Comparison of ENCODE assay signal across 24 mouse cellular contexts in the genomic region with DNA sequence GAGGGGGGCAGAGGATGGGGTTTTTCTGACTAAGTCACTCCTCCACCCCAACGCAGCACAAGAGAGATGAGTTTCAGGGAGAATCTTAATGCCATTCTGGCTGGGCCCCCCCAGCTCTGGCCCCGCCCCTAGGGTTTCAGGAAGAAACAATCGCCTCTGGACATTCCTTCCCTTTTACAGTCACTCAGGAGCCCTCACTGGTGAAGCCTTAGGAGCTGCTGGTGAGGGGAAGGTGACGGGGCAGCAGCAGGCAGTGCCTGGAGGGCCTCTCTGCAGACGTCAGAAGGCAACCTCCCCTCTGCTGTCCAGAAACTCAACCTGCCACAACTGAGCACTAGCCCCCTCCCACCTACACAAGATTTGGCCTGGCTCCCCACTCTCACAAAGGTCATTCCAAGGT. TPM values are rescaled to one million over a fixed set of nuclear protein-coding genes. Genes with fewer than 3 reads are reported as not detected.
DNase-seq lines count a peak whose midpoint lies in the region; ATAC-seq and TF ChIP-seq lines count a peak whose summit lies in the region.
"Had no signal": no experiment of that assay in that cellular context is flagged by ENCODE, and none has a peak within 500 bp of the region (broad histone marks: within the 10 kb centered on the region; RNA-seq: fewer than 3 reads in every experiment).

No protein-coding gene starts in this region.

- no peak overlapping the region for H3K9ac ChIP-seq in heart, embryonic 12.5 days
- H3K9ac ChIP-seq in hindbrain, embryonic 12.5 days, result no peak overlapping the region
- no peak overlapping the region for H3K9ac ChIP-seq in intestine, embryonic 15.5 days
- H3K9ac ChIP-seq in limb, embryonic 14.5 days (ENCODE audit: low read depth, low read length, severe bottlenecking), result no peak overlapping the region
- H3K9ac ChIP-seq: forebrain, embryonic 13.5 days; midbrain, embryonic 12.5 days had no signal

- no peak for TF ChIP-seq CTCF in kidney, adult 2 months (conservative IDR thresholded peaks at IDR 0.05; ENCODE audit: insufficient read depth, insufficient read length, low read depth, low read length)

- H3K36me3 ChIP-seq in heart, embryonic 12.5 days, result no peaks in the 10 kb centered on the region
- H3K36me3 ChIP-seq in hindbrain, embryonic 10.5 days, result no peaks in the 10 kb centered on the region
- no peaks in the 10 kb centered on the region for H3K36me3 ChIP-seq in hindbrain, embryonic 12.5 days
- H3K36me3 ChIP-seq in intestine, embryonic 15.5 days, result no peaks in the 10 kb centered on the region
- no peaks in the 10 kb centered on the region for H3K36me3 ChIP-seq in limb, embryonic 14.5 days (ENCODE audit: control insufficient read depth, insufficient read depth, low read length)
- no peaks in the 10 kb centered on the region for H3K36me3 ChIP-seq in kidney, adult 2 months (ENCODE audit: control insufficient read depth, insufficient read depth, low read length)
- H3K36me3 ChIP-seq: midbrain, embryonic 12.5 days had no signal

- no peaks in the 10 kb centered on the region for H3K27me3 ChIP-seq in heart, embryonic 12.5 days (replicated peaks)
- H3K27me3 ChIP-seq in hindbrain, embryonic 10.5 days (ENCODE audit: insufficient read depth, poor library complexity, severe bottlenecking), result peaks cover 11% of the 10 kb centered on the region; the same call in 1 of the 2 replicates
- peaks cover 7% of the 10 kb centered on the region for H3K27me3 ChIP-seq in hindbrain, embryonic 12.5 days
- H3K27me3 ChIP-seq in intestine, embryonic 15.5 days (replicated peaks), result no peaks in the 10 kb centered on the region
- no peaks in the 10 kb centered on the region for H3K27me3 ChIP-seq in limb, embryonic 14.5 days (ENCODE audit: control insufficient read depth, insufficient read depth, low read length)
- no peaks in the 10 kb centered on the region for H3K27me3 ChIP-seq in kidney, adult 2 months (replicated peaks; ENCODE audit: control insufficient read depth, insufficient read depth, low read length)

- no peak overlapping the region for H3K4me2 ChIP-seq in heart, embryonic 12.5 days
- H3K4me2 ChIP-seq in hindbrain, embryonic 12.5 days (replicated peaks), result no peak overlapping the region
- H3K4me2 ChIP-seq in intestine, embryonic 15.5 days (replicated peaks), result no peak overlapping the region
- H3K4me2 ChIP-seq in limb, embryonic 14.5 days (replicated peaks; ENCODE audit: low read depth, low read length, severe bottlenecking), result no peak overlapping the region
- H3K4me2 ChIP-seq: forebrain, embryonic 13.5 days; liver, embryonic 11.5 days; midbrain, embryonic 12.5 days had no signal

- 26% methylated on average over 5 of the region's 5 CpGs for WGBS in heart, embryonic 12.5 days
- WGBS in hindbrain, embryonic 10.5 days, result 45% methylated on average over 5 of the region's 5 CpGs
- WGBS in hindbrain, embryonic 12.5 days, result 22% methylated on average over 4 of the region's 5 CpGs
- 39% methylated on average over 5 of the region's 5 CpGs for WGBS in intestine, embryonic 15.5 days
- 36% methylated on average over 5 of the region's 5 CpGs for WGBS in limb, embryonic 14.5 days
- WGBS in kidney, adult 2 months, result 63% methylated on average over 5 of the region's 5 CpGs

- H3K9me3 ChIP-seq in heart, embryonic 12.5 days (replicated peaks), result no peaks in the 10 kb centered on the region
- no peaks in the 10 kb centered on the region for H3K9me3 ChIP-seq in hindbrain, embryonic 10.5 days
- H3K9me3 ChIP-seq in hindbrain, embryonic 12.5 days (replicated peaks), result no peaks in the 10 kb centered on the region
- H3K9me3 ChIP-seq in intestine, embryonic 15.5 days, result no peaks in the 10 kb centered on the region
- no peaks in the 10 kb centered on the region for H3K9me3 ChIP-seq in limb, embryonic 14.5 days (ENCODE audit: control insufficient read depth, low read length)
- H3K9me3 ChIP-seq: forebrain, embryonic 13.5 days; midbrain, embryonic 12.5 days had no signal

- TF ChIP-seq POLR2A in limb, embryonic 14.5 days (IDR thresholded peaks at IDR 0.05; ENCODE audit: borderline replicate concordance, extremely low read depth, insufficient read depth, insufficient read length), result no peak
- TF ChIP-seq POLR2A in kidney, adult 2 months (IDR thresholded peaks at IDR 0.05; ENCODE audit: low read depth, low read length), result no peak

- ATAC-seq in heart, embryonic 12.5 days (ENCODE audit: insufficient number of reproducible peaks, low FRiP score), result peak; percentile 51; the same call in 1 of the 2 replicates
- ATAC-seq in hindbrain, embryonic 12.5 days (ENCODE audit: low FRiP score), result no peak
- peak; percentile 32 for ATAC-seq in intestine, embryonic 15.5 days
- ATAC-seq in limb, embryonic 14.5 days (ENCODE audit: low FRiP score, low read depth), result 0 out of 2 replicates have a peak, but pooled peaks have one; percentile 20
- ATAC-seq: forebrain, embryonic 13.5 days had no signal

- intact Hi-C loops in heart, postnatal 25 days (cut with DNase I), result no loop called here

- DNase-seq in heart, postnatal 25 days (ENCODE audit: low spot score), result no peak
- DNase-seq in hindbrain, embryonic 10.5 days (ENCODE audit: low spot score), result no peak
- no peak for DNase-seq in limb, embryonic 14.5 days (ENCODE audit: low spot score)
- no peak for DNase-seq in kidney, adult 2 months
- DNase-seq in urinary bladder, postnatal 25 days (ENCODE audit: low spot score), result no peak
- DNase-seq: adrenal gland, postnatal 36 days; B cell, adult 2 months; cerebellum, adult 11-12 months; cerebellum, postnatal 14 days; gastrocnemius, postnatal 14 days; layer of hippocampus, postnatal 36 days; lung, adult 18-20 months; retina, postnatal 1 day; right cerebral cortex, postnatal 4 days; thymus, postnatal 36 days had no signal

- H3K4me1 ChIP-seq in heart, embryonic 12.5 days (replicated peaks), result peaks cover 62% of the 10 kb centered on the region
- H3K4me1 ChIP-seq in hindbrain, embryonic 10.5 days (replicated peaks), result peaks cover 31% of the 10 kb centered on the region
- H3K4me1 ChIP-seq in hindbrain, embryonic 12.5 days, result peaks cover 25% of the 10 kb centered on the region
- H3K4me1 ChIP-seq in intestine, embryonic 15.5 days (replicated peaks), result peaks cover 21% of the 10 kb centered on the region
- peaks cover 11% of the 10 kb centered on the region for H3K4me1 ChIP-seq in limb, embryonic 14.5 days (ENCODE audit: control insufficient read depth, insufficient read depth, low read length)
- H3K4me1 ChIP-seq in kidney, adult 2 months (ENCODE audit: control insufficient read depth, insufficient read depth, low read length), result no peaks in the 10 kb centered on the region

- H3K4me3 ChIP-seq in heart, embryonic 12.5 days, result no peak overlapping the region
- H3K4me3 ChIP-seq in hindbrain, embryonic 10.5 days, result no peak overlapping the region
- H3K4me3 ChIP-seq in hindbrain, embryonic 12.5 days, result no peak overlapping the region
- no peak overlapping the region for H3K4me3 ChIP-seq in intestine, embryonic 15.5 days (replicated peaks)
- no peak overlapping the region for H3K4me3 ChIP-seq in limb, embryonic 14.5 days (replicated peaks; ENCODE audit: low read length)
- no peak overlapping the region for H3K4me3 ChIP-seq in kidney, adult 2 months (ENCODE audit: insufficient read depth, low read depth, low read length)
- H3K4me3 ChIP-seq: forebrain, embryonic 13.5 days; midbrain, embryonic 12.5 days had no signal

- peak overlapping the region; percentile 92 for H3K27ac ChIP-seq in heart, embryonic 12.5 days (ENCODE audit: poor library complexity, severe bottlenecking)
- H3K27ac ChIP-seq in hindbrain, embryonic 10.5 days, result 0 out of 2 replicates have a peak overlapping the region, but pooled peaks have one; percentile 5
- H3K27ac ChIP-seq in hindbrain, embryonic 12.5 days, result no peak overlapping the region
- peak overlapping the region; percentile 36; the same call in 1 of the 2 replicates for H3K27ac ChIP-seq in intestine, embryonic 15.5 days
- H3K27ac ChIP-seq in limb, embryonic 14.5 days (replicated peaks; ENCODE audit: low read depth, low read length), result no peak overlapping the region
- H3K27ac ChIP-seq in kidney, adult 2 months (ENCODE audit: insufficient read depth, low read depth, low read length), result no peak overlapping the region
- H3K27ac ChIP-seq: forebrain, embryonic 13.5 days; kidney, postnatal 0 days; midbrain, embryonic 12.5 days had no signal

RNA-seq across cellular contexts. Expression of gene Des, which starts 10.9 kb away (rescaled TPM):
- 500 and 521 TPM in 2 replicates for polyA plus RNA-seq in heart, embryonic 12.5 days (2016; fragmentation: Nextera tagmentation; extraction: Ambion mirVana)
- 1,000 to 10,000 TPM; 1,261 to 1,294 TPM for total RNA-seq in heart, postnatal 25 days (2021)
- polyA plus RNA-seq in hindbrain, embryonic 10.5 days (2016; fragmentation: Nextera tagmentation; extraction: Ambion mirVana), result 3.8 and 4.5 TPM in 2 replicates
- 2.3 and 10.5 TPM in 2 replicates for polyA plus RNA-seq in hindbrain, embryonic 12.5 days (2016; fragmentation: Nextera tagmentation; extraction: Ambion mirVana)
- polyA plus RNA-seq in intestine, embryonic 15.5 days (2015; fragmentation: Nextera tagmentation; extraction: Ambion mirVana), result 105 and 111 TPM in 2 replicates
- polyA plus RNA-seq in limb, embryonic 14.5 days (2012; rRNA removed), result 50.7 and 53.7 TPM in 2 replicates
- polyA plus RNA-seq in limb, embryonic 14.5 days (2014; fragmentation: Nextera tagmentation; extraction: Ambion mirVana), result 59.0 and 78.6 TPM in 2 replicates
- 17.0 and 32.1 TPM in 2 replicates for polyA plus RNA-seq in kidney, adult 2 months (2012; rRNA removed)
- total RNA-seq: megakaryocyte progenitor cell, adult 5-6 weeks; monocyte, adult 5-6 weeks had no signal

RNA-seq across cellular contexts. Expression of gene Speg, which starts 25.8 kb away (rescaled TPM):
- polyA plus RNA-seq in heart, embryonic 12.5 days (2016; fragmentation: Nextera tagmentation; extraction: Ambion mirVana), result 61.5 and 67.4 TPM in 2 replicates
- 100 to 1,000 TPM; 141 to 144 TPM for total RNA-seq in heart, postnatal 25 days (2021)
- polyA plus RNA-seq in hindbrain, embryonic 10.5 days (2016; fragmentation: Nextera tagmentation; extraction: Ambion mirVana), result 19.0 and 20.2 TPM in 2 replicates
- polyA plus RNA-seq in hindbrain, embryonic 12.5 days (2016; fragmentation: Nextera tagmentation; extraction: Ambion mirVana), result 19.1 and 19.7 TPM in 2 replicates
- polyA plus RNA-seq in intestine, embryonic 15.5 days (2015; fragmentation: Nextera tagmentation; extraction: Ambion mirVana), result 35.6 and 39.3 TPM in 2 replicates
- polyA plus RNA-seq in limb, embryonic 14.5 days (2012; rRNA removed), result 77.9 and 114 TPM in 2 replicates
- 15.3 and 21.8 TPM in 2 replicates for polyA plus RNA-seq in limb, embryonic 14.5 days (2014; fragmentation: Nextera tagmentation; extraction: Ambion mirVana)
- 34.6 and 43.9 TPM in 2 replicates for polyA plus RNA-seq in kidney, adult 2 months (2012; rRNA removed)
- total RNA-seq: megakaryocyte progenitor cell, adult 5-6 weeks; monocyte, adult 5-6 weeks had no signal

RNA-seq across cellular contexts. Expression of gene Dnpep, which starts 31.5 kb away (rescaled TPM):
- polyA plus RNA-seq in heart, embryonic 12.5 days (2016; fragmentation: Nextera tagmentation; extraction: Ambion mirVana), result 113 TPM in 2 replicates
- total RNA-seq in heart, postnatal 25 days (2021), result 10 to 100 TPM; 81.8 to 82.7 TPM
- polyA plus RNA-seq in hindbrain, embryonic 10.5 days (2016; fragmentation: Nextera tagmentation; extraction: Ambion mirVana), result 154 and 199 TPM in 2 replicates
- 173 and 175 TPM in 2 replicates for polyA plus RNA-seq in hindbrain, embryonic 12.5 days (2016; fragmentation: Nextera tagmentation; extraction: Ambion mirVana)
- polyA plus RNA-seq in intestine, embryonic 15.5 days (2015; fragmentation: Nextera tagmentation; extraction: Ambion mirVana), result 131 and 145 TPM in 2 replicates
- 126 and 142 TPM in 2 replicates for polyA plus RNA-seq in limb, embryonic 14.5 days (2012; rRNA removed)
- polyA plus RNA-seq in limb, embryonic 14.5 days (2014; fragmentation: Nextera tagmentation; extraction: Ambion mirVana), result 112 and 115 TPM in 2 replicates
- polyA plus RNA-seq in kidney, adult 2 months (2012; rRNA removed), result 117 and 124 TPM in 2 replicates

Comparison
In these comparisons a context has a peak if more than half of its experiments do, and no peak if none do; other contexts are left out.
1. H3K27ac ChIP-seq: peak in heart, embryonic 12.5 days (single experiment), hindbrain, embryonic 10.5 days (single experiment) and intestine, embryonic 15.5 days (single experiment); none in hindbrain, embryonic 12.5 days (single experiment), limb, embryonic 14.5 days (single experiment) and kidney, adult 2 months (single experiment).